Mouse (Mus musculus) lung, postnatal 0 days (tissue): ENCODE results near the gene Lzts2. TPM values are rescaled to one million over a fixed set of nuclear protein-coding genes. Genes with fewer than 3 reads are reported as not detected.

Experiments
- ATAC-seq: fragments of 200-750 bp; cut with Nextera tagmentation; 2 replicates; pipeline ENCODE4 v1.8.0; 2017; ENCODE audit warnings: moderate library complexity
- DNase-seq: peaks from one replicate; pipeline ENCODE4 v3.0.0-alpha.2; 2016; ENCODE audit warnings: low spot score
- H3K27ac ChIP-seq: fragments of 300-500 bp; sonication (generic); 2 replicates; pipeline ENCODE4 v1.5.1; 2014; ENCODE audit warnings: antibody characterized with exemption, mild to moderate bottlenecking, low read length, mixed read lengths
- H3K27me3 ChIP-seq: fragments of 300-500 bp; sonication (generic); replicated peaks from 2 replicates; pipeline ENCODE4 v1.6.1; 2014; ENCODE audit warnings: low read length, mixed read lengths; ENCODE audit not compliant: insufficient read depth
- H3K36me3 ChIP-seq: fragments of 300-500 bp; sonication (generic); 2 replicates; pipeline ENCODE4 v1.6.1; 2014; ENCODE audit warnings: low read length, mixed read lengths; ENCODE audit not compliant: insufficient read depth
- H3K4me1 ChIP-seq: fragments of 300-500 bp; sonication (generic); 2 replicates; pipeline ENCODE4 v1.6.1; 2014; ENCODE audit warnings: antibody characterized with exemption, low read depth, low read length, mixed read lengths; ENCODE audit not compliant: insufficient read depth
- H3K4me2 ChIP-seq: fragments of 300-500 bp; sonication (generic); replicated peaks from 2 replicates; pipeline ENCODE4 v1.6.1; 2014; ENCODE audit warnings: low read depth, mild to moderate bottlenecking, low read length, moderate library complexity, mixed read lengths
- H3K4me3 ChIP-seq: fragments of 300-500 bp; sonication (generic); 2 replicates; pipeline ENCODE4 v1.5.1; 2014; ENCODE audit warnings: low read depth, low read length
- H3K9ac ChIP-seq: fragments of 300-500 bp; sonication (generic); replicated peaks from 2 replicates; pipeline ENCODE4 v1.6.1; 2014; ENCODE audit warnings: low read depth, mild to moderate bottlenecking
- H3K9me3 ChIP-seq: fragments of 300-500 bp; sonication (generic); 2 replicates; pipeline ENCODE4 v1.6.1; 2016; ENCODE audit warnings: low read length, mixed read lengths
- CTCF ChIP-seq: IDR thresholded peaks from 2 replicates; pipeline ENCODE4 v1.5.1; 2016; ENCODE audit warnings: antibody characterized with exemption, mild to moderate bottlenecking
- EP300 ChIP-seq: IDR thresholded peaks from 2 replicates; pipeline ENCODE4 v1.6.1; 2016; ENCODE audit warnings: antibody characterized with exemption, mild to moderate bottlenecking, control low read depth
- WGBS: fragments of 180-500 bp; shearing (Covaris S2); extraction: QIAGEN DNeasy Blood & Tissue Kit; methylation state at CpG from one replicate; pipeline ENCODE4 v1.1.7; 2014; 5-methylcytosine and 5-hydroxymethylcytosine counted together
- polyA plus RNA-seq: library from polyadenylated mRNA; unstranded; fragments of >200 nt; fragmentation: Nextera tagmentation; extraction: Ambion mirVana; gene quantifications from 2 replicates; pipeline ENCODE4 v1.2.1, GENCODE M21; 2015

Gene Lzts2
- polyA plus RNA-seq, 1 experiment from 2014 or later: 56.0 TPM

GRCm38 (mm10) chr19:45026958-45027670 lies 12.9 kb downstream of the Lzts2 start:
- WGBS: 63% methylated on average over 6 of the region's 6 CpGs
- ATAC-seq: no peak
- no peak overlapping the region for H3K27ac ChIP-seq

GRCm38 (mm10) chr19:45027848-45028247 lies 13.6 kb downstream of the Lzts2 start:
- no peak for ATAC-seq
- H3K4me1 ChIP-seq: no peaks in the 10 kb centered on the region; the same call in 1 of the 2 replicates
- H3K9ac ChIP-seq: no peak overlapping the region
- no peak for DNase-seq
- H3K9me3 ChIP-seq: no peaks in the 10 kb centered on the region
- 76% methylated on average over 6 of the region's 6 CpGs for WGBS
- H3K27ac ChIP-seq: no peak overlapping the region
- TF ChIP-seq EP300 (no peak), CTCF (no peak)
- no peaks in the 10 kb centered on the region for H3K27me3 ChIP-seq
- H3K36me3 ChIP-seq: peaks cover 10% of the 10 kb centered on the region; the same call in 1 of the 2 replicates
- no peak overlapping the region for H3K4me3 ChIP-seq
- H3K4me2 ChIP-seq: no peak overlapping the region

More at GRCm38 (mm10) chr19:45026958-45027670, 12.9 kb downstream of the Lzts2 start:
- no peak overlapping the region for H3K9ac ChIP-seq
- no peak overlapping the region for H3K4me2 ChIP-seq
- no peak for DNase-seq
- no peaks in the 10 kb centered on the region; the same call in 1 of the 2 replicates for H3K4me1 ChIP-seq
- no peak overlapping the region for H3K4me3 ChIP-seq
- TF ChIP-seq EP300 (no peak), CTCF (no peak)
- H3K9me3 ChIP-seq: no peaks in the 10 kb centered on the region
- H3K36me3 ChIP-seq: peaks cover 10% of the 10 kb centered on the region
- H3K27me3 ChIP-seq: no peaks in the 10 kb centered on the region

- H3K27me3 ChIP-seq: no peaks in the 10 kb centered on the region
- no peak overlapping the region for H3K4me3 ChIP-seq
- DNase-seq (no peak), ATAC-seq (no peak)
- H3K4me2 ChIP-seq: no peak overlapping the region
- H3K9ac ChIP-seq: no peak overlapping the region
- H3K4me1 ChIP-seq: no peaks in the 10 kb centered on the region; the same call in 1 of the 2 replicates
- H3K27ac ChIP-seq: no peak overlapping the region
- 56% methylated on average over 17 of the region's 19 CpGs for WGBS
- peaks cover 10% of the 10 kb centered on the region; the same call in 1 of the 2 replicates for H3K36me3 ChIP-seq
- TF ChIP-seq EP300 (no peak), CTCF (no peak)
- no peaks in the 10 kb centered on the region for H3K9me3 ChIP-seq
Measured at GRCm38 (mm10) chr19:45028746-45029145, 14.5 kb downstream of the Lzts2 start.

- WGBS: 45% methylated on average over 9 of the region's 9 CpGs
Measured at GRCm38 (mm10) chr19:45029571-45029970, 15.4 kb downstream of the Lzts2 start.

GRCm38 (mm10) chr19:45030111-45030510 lies 15.9 kb downstream of the Lzts2 start:
- H3K9ac ChIP-seq: no peak overlapping the region
- DNase-seq: peak; percentile 64
- H3K4me1 ChIP-seq: no peaks in the 10 kb centered on the region; the same call in 1 of the 2 replicates
- H3K27me3 ChIP-seq: no peaks in the 10 kb centered on the region
- TF ChIP-seq CTCF (peak; percentile 90), EP300 (no peak)
- H3K27ac ChIP-seq: no peak overlapping the region
- ATAC-seq: peak; percentile 39
- H3K4me2 ChIP-seq: no peak overlapping the region
- H3K4me3 ChIP-seq: no peak overlapping the region
- WGBS: 32% methylated on average over 8 of the region's 8 CpGs
- H3K9me3 ChIP-seq: no peaks in the 10 kb centered on the region
- H3K36me3 ChIP-seq: 0 out of 2 replicates have a peak, but pooled peaks cover 10% of the 10 kb centered on the region

More at GRCm38 (mm10) chr19:45029571-45029970, 15.4 kb downstream of the Lzts2 start:
- Histone ChIP-seq H3K4me3 (no peak overlapping the region), H3K36me3 (0 out of 2 replicates have a peak, but pooled peaks cover 10% of the 10 kb centered on the region), H3K4me1 (no peaks in the 10 kb centered on the region; the same call in 1 of the 2 replicates), H3K27me3 (no peaks in the 10 kb centered on the region), H3K27ac (no peak overlapping the region), H3K4me2 (no peak overlapping the region), H3K9me3 (no peaks in the 10 kb centered on the region), H3K9ac (no peak overlapping the region)
- TF ChIP-seq CTCF (no peak), EP300 (no peak)
- ATAC-seq (no peak), DNase-seq (no peak)

GRCm38 (mm10) chr19:45030746-45031693 lies 16.8 kb downstream of the Lzts2 start:
- no peak overlapping the region for H3K27ac ChIP-seq
- H3K4me2 ChIP-seq: peak overlapping the region; percentile 52
- 0 out of 2 replicates have a peak, but pooled peaks cover 6% of the 10 kb centered on the region for H3K36me3 ChIP-seq
- no peaks in the 10 kb centered on the region for H3K27me3 ChIP-seq
- no peak overlapping the region for H3K4me3 ChIP-seq
- ATAC-seq (peak; percentile 52), DNase-seq (peak; percentile 95)
- TF ChIP-seq CTCF (peak; percentile 91), EP300 (no peak)
- no peaks in the 10 kb centered on the region; the same call in 1 of the 2 replicates for H3K4me1 ChIP-seq
- no peaks in the 10 kb centered on the region for H3K9me3 ChIP-seq
- 35% methylated on average over 20 of the region's 20 CpGs for WGBS
- no peak overlapping the region for H3K9ac ChIP-seq
